Mouse (Mus musculus) myocyte (in vitro differentiated cells): ENCODE results near the gene C87436.

Experiments used
- E2F4 ChIP-seq: IDR thresholded peaks from one replicate; pipeline ENCODE4 v1.6.1; 2011; ENCODE audit warnings: mild to moderate bottlenecking, control low read depth, moderate library complexity; ENCODE audit not compliant: insufficient read depth
- MYOG ChIP-seq, 3 experiments: IDR thresholded peaks; one replicate each; pipeline ENCODE4 v1.6.1; 2011; ENCODE audit warnings: control low read depth in 2 of 3, low read depth in 2 of 3, mild to moderate bottlenecking in 2 of 3; ENCODE audit not compliant: insufficient read length in 2 of 3, control insufficient read depth in 1 of 3, insufficient read depth in 1 of 3
- POLR2A ChIP-seq: IDR thresholded peaks from one replicate; pipeline ENCODE4 v1.6.1; 2011; ENCODE audit warnings: low read depth, mild to moderate bottlenecking, control low read depth, moderate library complexity; ENCODE audit not compliant: insufficient read length
- POLR2AphosphoS2 ChIP-seq: IDR thresholded peaks from one replicate; pipeline ENCODE4 v1.6.1; 2011; ENCODE audit warnings: low read depth, control low read depth; ENCODE audit not compliant: insufficient read length
- REST ChIP-seq: IDR thresholded peaks from one replicate; pipeline ENCODE4 v1.6.1; 2011; ENCODE audit warnings: mild to moderate bottlenecking, control low read depth, moderate library complexity; ENCODE audit not compliant: insufficient read depth, insufficient read length
- SRF ChIP-seq: IDR thresholded peaks from one replicate; pipeline ENCODE4 v1.6.1; 2011; ENCODE audit warnings: low read depth; ENCODE audit not compliant: control insufficient read depth, insufficient read length
- TCF12 ChIP-seq: IDR thresholded peaks from one replicate; pipeline ENCODE4 v1.6.1; 2011; ENCODE audit warnings: mild to moderate bottlenecking, control low read depth; ENCODE audit not compliant: poor library complexity, insufficient read depth, severe bottlenecking
- USF1 ChIP-seq: IDR thresholded peaks from one replicate; pipeline ENCODE4 v1.6.1; 2011; ENCODE audit warnings: low read depth, mild to moderate bottlenecking, control low read depth, moderate library complexity

GRCm38 (mm10) chr6:86471760-86472099 is 33.6 kb downstream of the C87436 start:
- TF ChIP-seq POLR2AphosphoS2 (no peak), TCF12 (no peak), POLR2A (no peak), USF1 (no peak), MYOG (IDR thresholded peaks at IDR 0.05; ENCODE audit: control insufficient read depth in 1 of 3, insufficient read depth in 1 of 3, insufficient read length in 2 of 3, low read depth in 2 of 3) (no peak), SRF (no peak), REST (no peak), E2F4 (no peak)
